Mouse (Mus musculus) cerebellum, adult 11 months (tissue): ENCODE data around the gene Rpl5.
"Not testable (repeated sequence)": the region's sequence is repeated elsewhere in the genome, so short reads cannot be mapped to it uniquely, and the experiment has no call there.

Experiments used
- DNase-seq: peaks from one replicate; pipeline ENCODE4 v3.0.0; 2022

Gene Rpl5

DNA sequence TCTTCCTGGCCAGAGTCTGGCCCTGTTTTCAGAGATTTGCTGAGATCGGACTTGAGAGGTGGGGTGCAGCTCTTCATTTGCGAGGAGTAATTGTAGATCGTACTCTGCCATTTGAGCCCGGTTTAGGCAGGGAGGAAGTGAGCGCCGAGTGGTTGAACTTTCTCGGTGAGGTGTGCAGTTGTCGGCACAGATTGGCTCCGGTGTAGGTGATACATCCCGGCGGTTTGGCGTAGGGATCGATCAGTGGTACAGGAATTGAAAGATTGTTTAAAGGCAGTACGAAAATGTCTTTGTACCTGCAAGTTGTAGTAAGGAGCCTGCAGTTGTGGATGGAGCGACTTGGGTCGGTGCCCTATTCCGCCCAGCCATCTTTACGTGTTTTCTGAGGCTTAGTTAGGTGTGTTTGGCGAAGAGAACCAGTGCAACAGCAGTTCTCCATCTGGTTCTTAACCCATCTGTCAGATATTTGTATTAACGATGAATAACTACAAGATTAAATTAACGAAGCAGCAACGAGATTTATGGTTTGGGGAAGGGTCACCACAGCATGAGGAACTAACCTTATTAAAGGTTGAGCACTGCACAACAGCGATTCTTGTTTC, 813 bp downstream of the Rpl5 start:
- no peak for DNase-seq

DNA sequence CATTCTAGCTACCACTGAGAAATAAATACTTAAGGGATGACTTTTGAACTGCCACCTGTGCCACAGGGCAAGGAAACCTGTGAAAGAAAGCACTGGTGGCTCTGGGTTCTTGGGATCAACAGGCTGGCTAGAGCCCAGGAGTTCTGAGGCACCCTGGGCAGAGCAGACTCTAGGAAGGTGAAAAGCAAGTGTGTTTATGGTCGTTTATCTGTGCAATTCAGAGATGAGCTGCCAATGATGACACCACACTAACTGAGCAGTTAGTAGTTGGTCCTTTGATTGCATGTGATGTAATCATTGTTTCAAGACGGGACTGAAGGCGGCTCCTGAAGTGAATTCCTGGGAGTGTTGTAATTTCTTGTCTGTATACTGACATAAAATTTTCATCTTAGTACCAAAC, 4.0 kb downstream of the Rpl5 start:
- DNase-seq = no peak

DNA sequence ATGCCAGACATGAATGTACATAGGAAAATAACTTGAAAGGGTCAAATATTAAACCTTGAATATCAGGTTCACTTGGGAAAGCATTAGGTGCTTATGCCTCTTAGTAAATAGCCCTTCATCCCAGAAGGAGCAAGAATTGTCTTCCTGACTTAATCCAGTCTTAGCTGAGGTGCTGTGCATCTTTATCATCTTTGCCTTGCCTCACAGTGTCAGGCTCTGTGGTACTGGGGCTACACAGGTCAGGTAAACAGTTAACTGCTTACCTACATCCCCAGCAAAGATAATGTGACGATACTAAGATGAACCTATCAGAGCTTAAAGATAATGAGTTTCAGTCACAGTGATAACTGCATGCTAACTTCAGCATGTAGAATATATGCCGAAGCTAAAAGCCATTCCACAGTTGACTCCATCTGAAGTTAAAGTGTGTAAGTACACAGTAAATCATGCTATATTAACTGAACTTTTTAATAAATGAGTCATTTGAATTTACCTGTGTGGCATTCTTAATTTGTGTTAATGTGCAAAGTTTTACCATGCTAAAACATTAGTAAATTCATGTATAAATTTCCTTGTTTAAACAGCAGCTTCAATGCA, 8.3 kb downstream of the Rpl5 start:
- DNase-seq = no peak

DNA sequence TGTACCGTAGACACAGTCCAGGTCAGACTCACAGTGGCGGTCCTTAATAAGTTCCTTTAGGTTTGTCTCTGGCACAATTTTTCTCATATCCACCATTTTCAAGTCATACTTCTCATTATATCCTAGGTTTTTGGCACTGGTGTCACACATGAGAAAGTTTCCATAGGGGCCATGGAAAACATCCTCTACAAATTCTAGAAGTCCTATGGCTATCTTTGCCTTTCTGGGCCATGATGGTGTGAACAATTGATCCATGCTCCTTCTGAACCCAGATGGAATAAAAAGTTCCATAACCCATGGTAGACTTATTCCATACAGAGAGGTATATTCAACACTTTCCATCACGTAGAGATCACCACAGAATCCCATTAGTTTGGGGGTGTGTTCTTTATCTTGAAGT, 9.4 kb downstream of the Rpl5 start:
- no peak for DNase-seq

DNA sequence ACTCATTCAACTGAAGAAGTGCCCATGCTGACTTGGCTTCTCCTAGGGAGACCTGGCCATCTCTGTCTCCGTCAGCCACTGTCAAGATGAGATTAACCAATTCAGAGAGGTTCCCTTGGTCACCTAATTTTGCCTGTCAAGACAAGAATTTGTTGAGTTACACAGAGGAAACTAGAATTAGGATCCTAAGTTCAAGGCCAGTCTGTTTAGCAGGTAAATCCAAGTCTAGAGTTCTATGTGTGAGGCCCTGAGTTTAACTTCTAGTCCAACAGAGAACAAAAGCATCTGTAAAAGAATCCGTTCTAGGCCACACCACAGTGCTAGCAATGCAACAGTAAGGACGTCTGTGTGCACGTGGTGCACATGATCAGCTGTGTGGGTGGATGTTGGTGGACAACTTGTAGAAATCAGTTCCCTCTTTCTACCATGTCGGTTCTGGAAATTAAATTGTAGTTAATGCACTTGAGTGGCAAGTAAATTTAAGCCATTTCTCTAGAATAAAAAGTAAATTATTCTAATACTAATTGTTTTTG, 9.8 kb downstream of the Rpl5 start:
- DNase-seq = no peak

DNA sequence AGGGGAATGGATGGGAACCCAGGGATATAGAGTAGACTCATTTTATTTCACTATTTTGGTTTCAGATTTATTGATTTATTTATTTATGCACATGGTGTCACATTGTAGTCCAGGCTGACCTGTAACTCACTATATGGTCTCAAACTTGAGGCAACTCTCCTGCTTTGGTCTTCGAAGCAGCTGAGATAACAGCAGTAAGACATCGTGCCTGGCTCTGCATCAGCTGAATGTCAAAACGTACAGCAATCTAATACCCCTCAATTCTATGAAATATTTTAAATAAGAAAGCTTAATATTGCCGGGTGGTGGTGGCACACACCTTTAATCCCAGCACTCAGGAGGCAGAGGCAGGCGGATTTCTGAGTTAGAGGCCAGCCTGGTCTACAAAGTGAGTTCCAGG, 10.7 kb downstream of the Rpl5 start:
- DNase-seq = no peak

DNA sequence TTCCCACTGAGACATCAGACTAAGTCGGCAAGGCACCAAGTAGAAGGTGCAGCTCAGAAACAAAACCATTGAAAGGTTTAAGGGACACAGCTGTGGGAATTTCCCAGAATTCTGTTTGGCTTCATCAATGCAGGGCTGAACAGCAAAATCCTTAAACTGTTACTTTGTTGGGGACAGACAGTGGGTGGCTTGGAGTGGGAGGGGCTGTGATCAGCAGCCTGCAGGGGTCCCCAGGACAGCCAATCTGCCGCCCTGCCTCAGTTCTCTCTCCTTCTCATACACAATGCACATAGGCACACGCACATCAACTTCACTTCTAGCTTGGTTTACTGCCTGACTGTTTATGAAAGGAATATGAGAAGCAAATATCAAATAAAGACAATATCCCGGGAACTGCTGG, 15.0 kb downstream of the Rpl5 start:
- DNase-seq = no peak

DNA sequence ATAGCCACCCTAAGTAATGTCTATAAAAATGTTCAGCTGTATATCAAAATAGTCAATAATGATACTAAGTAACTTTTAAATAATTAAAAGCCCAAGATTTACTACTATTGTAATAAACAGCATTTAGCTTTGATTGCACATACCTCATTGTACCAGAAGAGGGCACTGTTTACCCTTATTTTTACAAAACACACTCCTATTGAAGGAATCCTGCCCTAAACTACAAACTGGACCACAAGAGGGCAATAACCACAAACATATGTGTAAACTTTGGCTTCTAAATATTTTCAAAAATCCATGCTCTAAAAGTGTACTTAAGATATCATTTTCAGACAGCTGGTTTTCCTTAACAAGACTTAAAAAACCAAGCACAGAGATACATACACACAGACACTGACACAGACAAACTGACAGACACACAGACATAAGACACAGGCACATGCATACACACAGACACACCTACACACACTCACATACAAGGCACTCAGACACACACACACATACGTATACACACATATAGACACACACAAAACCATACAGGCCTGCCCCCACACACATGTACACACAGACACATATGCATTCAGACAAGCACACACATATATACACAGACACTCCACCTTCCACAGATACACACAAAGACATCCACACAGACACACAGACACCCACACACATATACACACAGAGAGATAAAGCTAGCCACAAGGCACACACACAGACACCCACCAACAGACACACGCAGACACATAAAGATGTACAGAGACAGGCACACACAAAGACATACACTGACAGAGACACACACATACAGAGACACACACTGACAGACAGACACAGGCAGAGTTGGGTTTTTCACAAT, 21.3 kb downstream of the Rpl5 start:
- peak; percentile 39 for DNase-seq

DNA sequence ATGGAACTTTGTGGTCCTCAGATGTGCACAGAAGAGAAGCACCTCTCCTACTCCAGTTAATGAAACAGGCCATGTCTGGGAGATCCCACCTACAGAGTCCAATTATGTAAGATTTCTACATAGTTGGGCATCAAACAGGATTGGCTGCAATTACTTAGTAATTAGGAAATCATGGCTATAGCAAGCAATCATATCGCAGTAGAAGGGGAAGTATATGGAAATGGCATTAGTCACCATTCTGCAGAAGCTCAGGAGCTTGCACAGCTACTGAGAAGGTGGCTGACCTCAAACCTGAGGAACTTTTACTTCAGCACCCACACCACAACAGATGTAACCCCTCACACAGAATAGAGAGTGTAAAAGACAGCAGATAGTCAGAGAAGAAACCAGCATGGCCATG, 22.5 kb downstream of the Rpl5 start:
- no peak for DNase-seq

DNA sequence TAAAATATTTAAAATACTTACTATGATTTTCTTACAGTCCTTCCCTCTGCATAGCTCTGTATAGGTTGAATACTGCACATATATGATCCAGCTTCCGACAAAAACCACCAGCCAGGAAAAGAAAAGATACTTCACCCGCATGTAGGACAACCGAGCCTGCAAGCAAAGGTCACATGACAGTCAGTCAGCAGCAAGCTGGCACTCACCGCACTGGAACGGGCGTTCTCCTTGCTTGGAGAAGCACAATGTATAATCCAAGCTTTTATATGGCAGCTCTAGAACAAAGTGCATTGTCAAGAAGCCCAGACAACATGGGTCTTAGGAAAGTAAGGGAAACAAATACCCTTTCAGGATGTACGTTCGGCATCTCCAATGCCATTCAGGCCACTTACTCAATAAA, 24.3 kb downstream of the Rpl5 start:
- peak; percentile 45 for DNase-seq

DNA sequence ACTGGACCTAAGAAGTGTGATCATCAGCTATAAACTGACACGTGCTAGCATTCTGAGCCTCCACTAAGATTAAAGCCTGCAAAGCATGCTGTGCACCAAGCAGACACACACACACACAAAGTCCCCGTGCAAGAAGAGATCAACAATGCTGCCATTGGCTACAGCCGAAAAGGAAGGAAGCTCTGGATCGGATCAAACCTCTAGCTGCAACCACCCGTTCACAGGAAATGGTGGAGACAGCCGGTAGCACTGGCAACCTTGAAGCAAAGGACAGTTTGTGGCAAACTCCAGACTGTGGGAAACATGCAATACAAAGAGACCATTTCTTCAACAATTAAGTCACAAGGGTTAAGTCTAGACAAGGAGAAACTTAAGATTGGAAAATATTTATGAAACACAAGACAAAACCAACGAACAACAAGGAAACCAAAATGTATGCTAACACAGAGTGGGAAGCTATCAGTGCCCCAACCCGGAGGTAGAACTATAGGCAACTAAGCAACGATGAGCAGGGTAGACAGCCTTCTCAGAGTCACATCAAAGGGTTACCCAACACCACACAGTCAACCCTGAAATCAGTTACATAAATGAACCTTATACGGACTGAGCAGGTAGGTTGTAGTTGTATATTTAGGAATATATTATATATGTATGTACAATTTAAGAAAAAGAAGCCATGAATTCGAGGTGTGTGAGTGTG, 26.4 kb downstream of the Rpl5 start:
- no peak for DNase-seq

DNA sequence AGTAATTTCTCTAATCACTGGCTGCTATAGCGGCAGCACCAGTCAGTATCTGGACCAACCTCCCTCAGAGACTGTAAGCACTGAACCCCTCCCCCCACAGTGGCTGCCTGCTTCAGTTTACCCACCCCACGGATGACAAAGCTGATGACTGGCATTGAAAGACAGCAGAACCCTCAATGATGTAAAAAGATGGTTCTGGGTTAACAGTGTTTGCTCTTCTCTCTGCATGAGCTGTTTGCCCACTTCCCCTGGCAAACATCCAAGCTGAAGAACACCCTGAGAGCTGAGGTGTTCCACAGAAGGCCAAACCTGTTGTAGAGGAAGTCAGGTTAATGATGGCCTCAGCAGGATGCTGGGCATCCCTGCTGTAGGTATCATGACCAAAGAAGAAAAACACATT, 32.3 kb downstream of the Rpl5 start:
- peak; percentile 59 for DNase-seq

DNA sequence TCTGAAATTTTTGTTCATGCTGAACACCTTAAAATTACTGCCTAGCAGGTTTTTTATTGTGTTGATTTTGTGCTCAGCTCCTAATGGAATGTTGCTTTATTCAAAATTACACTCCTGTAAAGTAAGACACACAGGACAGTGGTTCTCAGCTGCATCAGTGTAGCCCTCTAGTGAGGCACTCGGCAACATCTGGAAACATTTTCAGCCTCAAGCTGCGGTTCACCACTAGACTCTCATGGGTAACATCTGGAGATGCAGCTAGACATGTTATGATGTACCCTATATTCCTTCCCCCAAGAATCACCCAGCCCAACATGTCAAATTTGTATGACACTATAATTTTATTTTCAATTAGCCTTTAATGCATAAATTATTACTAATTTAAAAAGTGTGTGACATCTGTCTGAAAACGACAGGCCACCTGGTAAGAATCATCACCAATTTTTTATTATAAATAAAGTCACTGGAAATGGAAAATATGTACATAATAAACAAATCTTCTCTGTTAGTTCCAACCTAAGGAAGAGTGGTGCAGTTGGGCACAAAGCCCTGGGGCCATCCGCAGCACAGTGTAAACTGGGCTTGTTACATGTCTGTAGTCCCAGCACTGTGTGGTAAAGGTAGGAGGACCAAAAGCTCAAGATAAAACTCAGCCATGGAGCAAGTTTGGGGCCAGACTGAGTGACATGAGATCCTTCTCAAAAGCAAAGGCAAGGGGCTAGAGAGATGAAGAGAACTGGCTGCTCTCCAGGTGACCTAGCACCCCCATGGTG, 33.1 kb downstream of the Rpl5 start:
- no peak for DNase-seq

DNA sequence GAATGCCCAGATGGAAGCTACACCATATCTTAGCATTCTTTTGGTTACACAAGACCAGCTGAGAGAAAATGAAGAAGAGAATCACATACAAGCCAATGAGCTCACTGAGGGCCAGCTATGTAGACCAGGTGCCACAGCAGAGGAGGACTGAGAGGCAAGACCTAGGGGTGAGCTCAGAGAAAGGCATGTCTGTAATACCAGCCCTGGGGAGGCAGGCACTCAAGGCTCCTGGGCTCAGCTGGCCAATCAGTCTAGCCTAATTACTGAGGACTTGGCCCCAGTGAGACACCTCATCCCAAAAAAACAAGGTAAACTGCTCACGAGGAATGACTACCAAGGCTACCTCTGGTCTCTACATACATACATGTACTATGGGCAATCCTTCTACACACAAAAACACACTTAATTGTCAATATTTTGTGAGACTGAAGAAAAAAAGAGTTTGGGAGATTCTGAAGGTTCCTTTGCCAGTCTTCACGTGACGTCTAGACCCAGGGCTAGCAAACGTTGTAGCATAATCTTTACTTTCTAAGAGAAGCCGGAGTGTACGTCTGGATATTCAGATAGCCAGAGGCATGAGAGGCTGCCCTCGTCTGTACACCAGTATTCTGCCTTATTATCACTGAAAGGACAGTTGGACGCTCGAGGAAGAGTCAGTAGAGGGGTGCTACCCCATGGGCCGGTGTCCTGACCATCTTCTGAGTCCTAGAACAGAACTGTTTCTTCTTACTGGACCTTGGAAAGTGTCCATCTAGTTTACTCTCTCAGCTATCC, 34.7 kb downstream of the Rpl5 start:
- no peak for DNase-seq

DNA sequence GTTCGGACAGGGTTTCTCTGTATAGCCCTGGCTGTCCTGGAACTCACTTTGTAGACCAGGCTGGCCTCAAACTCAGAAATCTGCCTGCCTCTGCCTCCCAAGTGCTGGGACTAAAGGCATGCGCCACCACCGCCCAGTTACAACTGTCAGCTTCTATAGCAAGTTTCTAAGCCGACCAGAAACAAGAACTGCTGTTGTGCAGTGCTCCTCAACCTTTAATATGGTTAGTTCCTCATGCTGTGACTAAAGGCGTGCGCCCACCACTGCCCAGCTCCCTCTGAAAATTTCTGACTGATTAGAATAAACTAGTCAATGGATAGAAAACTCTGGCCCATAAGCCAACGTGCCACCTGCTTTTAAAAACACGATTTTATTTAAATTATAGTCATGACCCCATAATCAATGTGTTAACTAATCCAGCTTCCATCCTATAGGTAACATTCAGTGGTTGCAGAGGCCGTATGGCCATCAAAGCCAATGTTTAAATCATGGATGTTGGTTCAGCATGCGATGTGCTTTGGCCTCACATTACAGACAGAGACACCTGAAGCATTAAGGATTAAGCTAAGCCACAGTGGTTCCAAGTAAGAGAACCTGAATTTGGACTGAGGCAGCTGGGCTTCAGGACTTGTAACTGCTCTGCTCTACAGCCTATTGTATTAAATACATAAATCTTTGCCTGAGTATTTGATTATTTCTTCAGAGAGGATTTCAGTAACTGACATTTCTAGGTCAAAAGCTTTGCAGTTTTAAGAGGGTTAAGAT, 36.5 kb downstream of the Rpl5 start:
- DNase-seq = no peak

DNA sequence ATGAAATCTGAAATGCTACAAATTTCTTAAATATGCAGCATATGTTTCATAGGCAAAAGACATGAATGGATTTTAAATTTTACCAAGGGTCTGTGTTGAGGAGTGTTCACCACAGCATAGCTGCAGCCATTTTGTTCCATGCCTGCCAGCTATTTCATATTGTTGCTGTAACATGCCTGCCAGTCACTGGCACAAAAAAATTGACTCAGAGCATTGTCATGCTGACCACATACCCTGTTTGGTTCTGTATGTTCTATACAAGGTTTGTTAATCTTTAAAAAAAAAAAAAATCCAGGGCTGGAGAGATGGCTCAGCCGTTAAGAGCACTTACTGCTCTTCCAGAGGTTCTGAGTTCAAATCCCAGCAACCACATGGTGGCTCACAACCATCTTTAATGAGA, 38.2 kb downstream of the Rpl5 start:
- DNase-seq = not testable (repeated sequence)

DNA sequence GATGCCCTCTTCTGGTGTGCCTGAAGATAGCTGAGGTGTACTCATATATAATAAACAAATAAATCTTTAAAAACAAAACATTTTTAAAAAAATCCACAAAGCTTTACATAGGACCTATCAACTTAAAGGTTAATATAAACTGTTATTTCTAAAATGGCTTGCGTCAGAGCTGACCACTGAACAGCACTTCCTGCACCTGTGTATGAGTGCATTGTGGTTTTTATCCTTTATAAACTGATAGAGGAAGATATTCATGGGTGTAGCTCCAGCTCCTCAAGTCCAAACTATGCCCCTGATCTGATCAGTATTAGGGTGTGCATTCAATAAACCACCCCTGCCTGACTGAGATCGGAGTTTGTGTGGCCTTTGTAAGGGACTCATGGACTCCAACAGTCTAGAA, 38.6 kb downstream of the Rpl5 start:
- DNase-seq = no peak

DNA sequence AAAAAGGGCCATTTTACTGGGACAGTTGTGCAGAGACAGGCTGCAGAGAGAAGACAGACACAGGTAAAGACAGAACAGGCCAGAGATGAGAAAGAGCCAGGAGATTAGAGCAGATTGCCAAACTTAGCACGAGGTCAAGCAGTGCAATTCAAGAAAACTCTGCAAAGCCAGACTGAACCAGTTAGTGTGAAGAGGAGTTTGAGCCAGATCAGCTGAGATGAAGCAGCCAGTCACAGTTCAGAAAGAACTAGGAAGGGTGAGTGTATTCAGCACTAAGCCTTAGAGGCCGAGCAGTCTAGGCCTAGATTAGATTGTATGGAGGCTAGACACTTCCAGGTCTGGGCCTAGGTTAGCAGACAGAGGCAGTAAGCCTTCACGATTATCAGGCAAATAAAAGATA, 39.4 kb downstream of the Rpl5 start:
- DNase-seq = no peak

DNA sequence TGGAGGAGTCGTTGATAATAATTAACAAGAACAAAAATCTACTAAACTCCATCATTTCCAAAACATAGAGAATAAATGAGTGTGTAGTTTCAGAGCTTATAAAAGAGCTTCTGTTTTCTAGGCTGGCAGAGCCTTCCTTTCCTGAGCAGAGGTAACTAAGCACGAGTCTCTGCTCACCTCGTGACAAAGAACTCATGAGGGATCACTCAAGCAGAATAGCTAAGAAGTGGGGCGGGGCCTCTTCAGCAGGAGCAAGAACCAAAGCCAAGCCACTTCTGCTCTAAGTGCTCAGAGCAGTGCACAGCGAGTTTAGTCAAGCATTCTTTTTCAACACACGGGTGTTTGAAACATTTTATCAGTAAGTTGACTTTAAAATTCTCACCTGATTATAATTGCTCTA, 40.9 kb downstream of the Rpl5 start:
- DNase-seq = no peak

DNA sequence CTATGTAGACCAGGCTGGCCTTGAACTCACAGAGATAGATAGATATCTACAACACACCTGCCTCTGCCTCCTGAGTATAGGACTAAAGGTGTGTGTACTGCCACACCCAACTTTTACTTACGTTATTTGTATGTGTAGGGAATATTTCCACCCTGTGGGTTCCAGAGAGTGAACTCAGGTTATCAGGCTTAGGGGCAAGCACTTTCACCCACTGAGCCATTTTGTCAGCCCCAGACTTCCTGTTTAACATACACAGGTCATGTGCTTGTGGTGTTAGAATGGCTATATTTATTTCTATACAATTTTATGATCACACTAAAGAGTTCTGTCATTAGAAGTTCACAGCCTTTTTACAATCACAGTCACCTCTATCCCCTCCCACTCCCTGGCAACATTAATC, 42.6 kb downstream of the Rpl5 start:
- no peak for DNase-seq

DNA sequence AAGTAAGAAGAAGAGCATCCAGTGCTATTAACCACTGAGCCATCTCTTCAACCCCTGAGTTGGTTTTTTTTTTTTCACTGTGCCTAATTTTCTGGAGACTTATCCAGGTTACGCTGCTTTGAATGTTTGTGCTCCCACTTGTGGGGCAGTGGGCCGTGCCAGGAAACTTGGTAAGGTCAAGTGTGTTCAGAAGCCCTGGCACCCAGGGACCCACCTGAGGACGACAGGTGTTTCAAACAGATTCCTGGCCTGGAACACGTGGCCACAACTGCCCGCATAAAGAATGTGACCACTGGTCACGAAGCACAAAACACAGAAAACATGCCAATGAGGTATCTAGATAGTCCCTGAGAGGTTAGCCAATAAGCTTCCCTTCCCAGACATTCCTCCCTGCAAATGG, 43.2 kb downstream of the Rpl5 start:
- no peak for DNase-seq
